Mouse (Mus musculus): ENCODE data around the gene 4930564D02Rik.

The 4930564D02Rik gene

DNA sequence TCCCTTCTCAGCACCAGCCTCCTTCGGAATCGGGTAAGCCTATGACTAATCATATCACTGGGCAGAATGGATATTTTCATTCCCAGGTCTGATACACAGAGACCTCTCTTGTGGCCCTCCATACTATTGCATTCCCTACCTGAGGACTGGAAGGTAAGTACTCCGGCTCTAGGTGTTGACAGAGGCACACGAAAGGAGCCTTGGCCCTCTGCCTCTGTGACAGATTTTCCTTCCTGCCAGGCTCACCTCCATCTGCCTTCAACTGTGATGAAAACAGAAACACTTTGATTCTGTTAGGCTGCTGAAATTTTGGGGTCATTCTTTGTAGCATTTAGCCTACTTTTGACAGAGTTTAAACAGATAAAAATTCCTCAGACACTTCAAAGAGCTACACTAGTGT is 47.2 kb downstream of the 4930564D02Rik start:
- DNase-seq (ENCODE audit: low spot score in 2 of 2) = no peak

- DNase-seq (ENCODE audit: low spot score in 2 of 2) = peak; percentile 59 to 78
These were observed 47.6 kb downstream of the 4930564D02Rik start for GRCm38 (mm10) chr3:105114269-105114668.

DNA sequence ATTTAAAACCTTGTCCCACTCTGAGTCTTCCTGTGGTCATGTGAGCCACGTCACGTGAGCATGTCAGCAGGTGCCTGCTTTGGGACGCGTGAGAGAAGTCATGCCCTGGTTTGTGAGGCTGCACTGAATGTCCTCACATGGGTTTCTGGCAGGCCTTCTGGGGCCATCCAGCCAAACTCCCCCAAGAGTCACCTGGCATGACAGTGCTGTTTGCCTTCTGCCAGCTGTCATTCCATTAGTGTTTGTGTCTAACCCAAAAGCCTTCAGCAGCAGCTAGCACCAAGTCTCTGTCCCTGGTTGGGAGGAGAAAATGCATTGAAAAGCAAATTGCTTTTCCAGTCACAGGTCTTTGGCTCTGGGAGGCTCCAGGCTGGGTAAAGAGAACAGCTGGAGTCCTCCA is 50.0 kb downstream of the 4930564D02Rik start:
- no peak for DNase-seq (ENCODE audit: low spot score in 2 of 2)

- DNase-seq (ENCODE audit: low spot score in 2 of 2) = no peak
These were observed 57.1 kb downstream of the 4930564D02Rik start for GRCm38 (mm10) chr3:105123776-105124175.

GRCm38 (mm10) chr3:105127881-105128280 is 61.2 kb downstream of the 4930564D02Rik start:
- DNase-seq (ENCODE audit: low spot score in 2 of 2) = no peak
